Mouse (Mus musculus): ENCODE data around the gene Rftn2.

DNA sequence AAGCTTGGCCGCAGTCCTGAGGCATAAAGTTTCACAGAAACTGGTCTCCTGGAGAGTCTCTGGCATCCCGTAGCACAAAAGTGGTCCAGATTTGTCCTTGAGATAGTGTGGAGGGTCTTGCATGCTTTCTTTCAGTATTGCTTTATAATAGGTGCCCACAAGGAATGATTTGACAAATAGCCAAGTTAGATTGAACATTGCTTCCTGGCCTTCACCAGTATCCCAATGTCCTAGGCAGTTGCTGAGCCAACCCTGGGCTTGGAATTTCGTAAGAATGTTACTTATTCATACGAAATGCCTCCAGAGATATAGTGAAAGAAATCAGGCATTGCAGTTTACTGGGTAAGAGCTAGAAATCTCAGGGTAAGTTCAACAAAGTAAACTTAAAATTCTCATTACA is 58.0 kb downstream of the Rftn2 start:
- no peak for TF ChIP-seq MAFK (IDR thresholded peaks at IDR 0.05; ENCODE audit: insufficient read depth, low read depth, low read length)
- TF ChIP-seq HCFC1 (IDR thresholded peaks at IDR 0.05; ENCODE audit: borderline replicate concordance, insufficient read depth, low read length), result no peak
- TF ChIP-seq ZNF384 (IDR thresholded peaks at IDR 0.05; ENCODE audit: low read depth, low read length), result no peak

Measured in ES-E14 (cell line).